Mouse (Mus musculus) erythroblast, embryonic 14.5 days (primary cell): Measurements from ENCODE around the gene Bloc1s3.

Source experiments
- GATA1 ChIP-seq: IDR thresholded peaks from 2 replicates; pipeline ENCODE4 v1.6.1; 2012; ENCODE audit warnings: low read length, inconsistent platforms, mixed read lengths
- TAL1 ChIP-seq: IDR thresholded peaks from 3 replicates; pipeline ENCODE4 v1.6.1; 2012; ENCODE audit warnings: low read length, inconsistent platforms, mixed read lengths

- TF ChIP-seq GATA1 (no peak), TAL1 (no peak)
Observed at GRCm38 (mm10) chr7:19524420-19525104, 16.4 kb upstream of the Bloc1s3 start.
